Mouse (Mus musculus) liver (tissue): ENCODE data around the gene Gli1.

Source experiments
- DNase-seq: peaks from one replicate; pipeline ENCODE4 v3.0.0-alpha.2; 2020; ENCODE audit warnings: mixed read lengths

Gene Gli1

DNA sequence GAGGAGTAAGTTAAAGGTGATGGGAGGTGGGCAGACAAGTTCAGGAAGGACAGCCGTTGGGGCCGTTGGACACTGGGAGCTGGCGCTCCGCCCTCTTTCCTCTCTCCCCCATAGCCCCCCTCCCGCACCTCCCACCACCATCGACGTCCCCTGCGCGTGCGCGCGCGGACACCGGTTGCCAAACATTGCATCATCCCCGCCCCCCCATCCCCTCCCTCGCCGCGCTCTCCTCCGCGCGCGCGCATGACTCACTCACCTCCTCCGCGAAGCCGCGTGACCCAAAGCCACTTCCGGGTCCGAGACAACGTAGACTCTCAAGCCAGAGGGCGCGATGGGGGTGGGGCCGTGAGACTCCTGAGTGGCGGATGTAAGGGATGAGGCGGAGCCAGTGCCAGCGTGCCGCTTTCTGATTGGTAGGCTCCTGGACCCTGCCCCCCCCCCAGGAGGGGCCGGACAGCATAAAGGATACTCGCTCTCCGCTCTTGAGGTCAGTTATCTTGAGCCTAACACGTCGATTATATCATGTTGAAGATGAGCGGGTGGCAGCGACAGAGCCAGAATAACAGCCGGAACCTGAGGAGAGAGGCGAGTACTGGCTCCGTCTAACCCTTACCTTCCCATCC lies 51.4 kb downstream of the Gli1 start:
- peak; percentile 100 for DNase-seq

GRCm38 (mm10) chr10:127289573-127290191 lies 52.1 kb downstream of the Gli1 start:
- DNase-seq, result peak; percentile 79

DNA sequence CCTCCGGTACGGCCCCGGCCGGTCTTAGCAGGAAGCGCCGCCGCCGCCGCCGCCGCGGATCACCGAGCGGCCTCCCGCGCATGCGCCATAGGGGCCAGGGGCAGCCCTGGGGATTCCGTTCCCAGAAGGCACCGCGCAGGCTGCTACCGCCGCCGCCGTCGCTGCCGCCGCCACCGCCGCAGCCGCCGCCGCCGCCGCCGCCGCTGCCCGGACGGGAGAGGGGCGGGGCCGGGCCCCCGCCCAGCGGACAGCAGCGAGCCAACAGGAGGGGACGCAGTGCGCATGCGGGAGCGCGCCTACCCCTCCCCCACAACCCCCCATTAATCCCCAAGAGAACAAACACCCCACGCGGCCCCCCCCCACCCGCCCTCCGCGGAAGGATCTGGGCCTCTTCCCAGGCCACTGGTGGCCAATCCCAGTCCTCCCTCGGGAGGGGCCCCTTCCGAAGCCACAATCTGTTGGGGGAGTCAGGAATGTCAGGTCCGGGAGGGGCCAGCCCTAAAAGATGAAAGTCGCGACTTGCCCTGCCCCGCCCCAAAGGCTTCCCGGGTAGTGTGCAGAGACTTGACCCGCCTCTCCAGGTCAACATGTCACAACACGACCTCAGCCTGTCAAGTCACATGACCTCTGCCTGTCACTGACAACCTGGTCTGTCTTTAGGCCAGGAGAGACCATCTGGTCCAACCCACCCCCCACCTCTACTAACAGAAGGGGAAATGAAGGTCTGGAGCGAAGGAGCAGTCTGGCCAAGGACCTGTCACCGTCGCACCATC lies 52.8 kb downstream of the Gli1 start, which contains the start of gene Mbd6:
Mbd6 (minus strand) TSS at position 219 of the 773 bp plus-strand sequence.
- DNase-seq, result peak; percentile 93

DNA sequence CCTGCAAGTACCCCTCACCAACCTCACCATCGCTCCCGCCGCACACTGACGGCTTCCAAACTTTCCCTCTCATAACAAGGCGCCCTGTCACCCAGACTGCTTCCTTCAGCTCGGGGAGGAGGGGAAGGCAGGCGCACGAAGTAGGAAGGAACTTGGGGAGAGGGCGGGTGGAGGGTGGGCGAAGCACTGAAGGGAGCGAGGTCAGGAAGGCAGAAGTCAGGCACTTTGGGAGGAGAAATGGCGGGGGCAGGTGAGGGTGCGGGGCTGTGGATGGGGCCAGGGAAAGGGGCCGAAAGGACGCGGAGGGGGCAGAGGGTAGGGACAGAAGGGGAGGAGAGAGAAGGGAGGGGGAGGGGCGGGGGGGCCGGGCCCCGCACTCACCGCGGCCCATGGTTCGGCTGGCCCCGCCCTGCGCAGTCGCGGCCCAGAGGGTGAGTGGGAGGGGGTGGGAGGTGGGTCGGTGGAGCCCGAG lies 53.4 kb downstream of the Gli1 start:
- no peak for DNase-seq

GRCm38 (mm10) chr10:127287936-127288293 lies 53.9 kb downstream of the Gli1 start:
- no peak for DNase-seq

DNA sequence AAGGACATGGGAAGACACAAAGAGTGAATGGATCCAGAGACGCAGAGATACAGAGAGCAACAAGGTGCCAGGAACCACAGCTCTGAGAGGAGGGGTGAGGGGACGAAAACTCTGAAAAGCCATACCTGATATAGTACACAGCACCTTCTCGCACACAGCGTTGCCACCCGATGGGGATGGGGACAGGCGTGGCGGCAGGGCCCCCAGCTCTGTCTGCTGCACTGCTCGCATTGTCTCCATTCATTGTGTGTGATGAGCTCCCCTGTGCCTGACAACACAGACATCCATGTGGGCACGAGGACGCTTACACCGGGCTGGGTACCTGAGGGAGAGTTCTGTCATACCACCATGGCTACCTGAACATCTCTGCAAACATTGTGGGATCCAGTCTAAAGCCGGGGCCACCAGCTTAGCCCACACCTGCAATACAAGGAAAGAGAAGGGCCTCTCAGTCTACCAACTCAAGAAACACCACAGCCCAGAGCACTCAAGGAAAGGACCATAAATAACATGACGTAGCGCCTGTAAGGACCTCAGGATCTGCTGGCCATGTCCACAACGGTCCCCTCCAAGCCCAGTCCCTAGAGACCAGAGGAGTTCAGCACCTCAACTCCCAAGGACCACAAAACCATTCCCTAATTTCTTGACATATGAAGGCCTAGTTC lies 54.4 kb downstream of the Gli1 start:
- no peak for DNase-seq

GRCm38 (mm10) chr10:127286730-127287129 lies 55.0 kb downstream of the Gli1 start:
- peak; percentile 44 for DNase-seq

DNA sequence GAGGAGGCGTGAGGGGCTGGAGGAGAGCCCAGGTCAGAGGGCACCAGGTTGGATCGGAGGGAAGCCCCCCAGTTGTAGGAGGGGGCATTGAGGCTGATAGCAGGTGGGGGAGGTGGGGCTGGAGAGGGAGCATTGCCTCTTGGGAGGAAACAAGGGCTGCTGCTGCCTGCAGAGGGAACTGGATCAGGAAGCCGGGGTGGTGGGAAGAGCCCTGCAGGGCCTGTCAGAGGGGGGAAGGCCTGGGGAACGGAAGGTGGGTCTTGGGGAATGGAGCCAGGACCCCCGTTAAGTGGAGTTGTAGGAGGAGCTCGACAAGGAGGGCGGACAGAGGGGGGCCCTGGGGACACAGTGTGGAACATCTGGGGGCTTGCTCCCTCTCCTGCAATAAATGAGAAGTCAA lies 55.6 kb downstream of the Gli1 start:
- no peak for DNase-seq

- no peak for DNase-seq
Measured at GRCm38 (mm10) chr10:127285644-127286043, 56.1 kb downstream of the Gli1 start.

- DNase-seq, result no peak
Measured at GRCm38 (mm10) chr10:127284724-127285500, 56.9 kb downstream of the Gli1 start.

GRCm38 (mm10) chr10:127284105-127284622 lies 57.6 kb downstream of the Gli1 start:
- DNase-seq, result no peak

GRCm38 (mm10) chr10:127282620-127283215 lies 59.1 kb downstream of the Gli1 start:
- no peak for DNase-seq

DNA sequence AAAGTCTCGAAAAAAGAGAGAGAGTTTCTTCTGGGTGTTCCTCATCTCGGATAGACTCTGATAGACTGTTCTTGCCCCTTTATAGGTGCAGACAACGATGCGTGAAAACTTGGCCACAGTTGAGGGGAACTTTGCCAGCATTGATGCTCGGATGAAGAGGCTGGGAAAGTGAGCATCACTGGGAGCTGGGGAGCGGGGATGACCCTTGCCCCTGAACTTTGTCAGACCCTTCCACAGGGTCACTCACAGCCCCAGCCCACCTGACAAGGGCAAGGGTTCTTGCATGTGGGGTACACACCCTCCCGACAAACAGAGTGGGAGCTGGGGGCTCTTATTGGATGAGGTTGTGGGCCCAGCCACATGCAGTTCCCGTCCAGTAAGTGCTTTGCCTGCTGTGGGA lies 60.5 kb downstream of the Gli1 start:
- no peak for DNase-seq
